Mouse (Mus musculus): ENCODE measurements around the gene Hydin.

DNA sequence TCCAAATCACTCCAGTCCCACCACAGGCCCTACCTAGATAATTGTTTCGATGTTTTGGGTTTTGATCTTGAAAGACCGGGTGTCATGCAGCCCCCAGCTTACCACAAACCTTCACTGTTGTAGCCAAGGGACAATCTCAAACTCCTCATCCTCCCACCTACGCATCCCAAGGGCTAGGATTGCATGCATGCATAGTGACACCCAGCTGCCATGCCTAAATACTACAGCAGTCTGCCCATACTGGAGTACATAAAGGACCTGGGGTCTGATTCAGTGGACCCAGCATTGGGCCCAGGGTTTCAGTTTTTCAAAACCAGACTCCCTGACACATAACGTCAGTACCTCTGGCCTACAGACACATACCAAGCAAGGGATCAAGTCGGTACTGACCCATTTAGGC is 224.3 kb downstream of the Hydin start:
- no peak for TF ChIP-seq GATA1 (IDR thresholded peaks at IDR 0.05; ENCODE audit: borderline replicate concordance, low read length)
- TF ChIP-seq FLI1 (IDR thresholded peaks at IDR 0.05; ENCODE audit: low read length) = no peak
